Mouse (Mus musculus) cerebellum, postnatal 4 days (tissue): Measurements from ENCODE around the gene Otor.

Source experiments
- DNase-seq, 2 experiments: peaks; one replicate each; pipeline ENCODE4 v3.0.0; 2022; ENCODE audit warnings: low spot score in 2 of 2, mixed read lengths in 1 of 2

Otor gene

GRCm38 (mm10) chr2:143078198-143078851 lies at the start of gene Otor:
Gene Otor, plus strand, starts transcription at chr2:143078473.
- DNase-seq: no peak

DNA sequence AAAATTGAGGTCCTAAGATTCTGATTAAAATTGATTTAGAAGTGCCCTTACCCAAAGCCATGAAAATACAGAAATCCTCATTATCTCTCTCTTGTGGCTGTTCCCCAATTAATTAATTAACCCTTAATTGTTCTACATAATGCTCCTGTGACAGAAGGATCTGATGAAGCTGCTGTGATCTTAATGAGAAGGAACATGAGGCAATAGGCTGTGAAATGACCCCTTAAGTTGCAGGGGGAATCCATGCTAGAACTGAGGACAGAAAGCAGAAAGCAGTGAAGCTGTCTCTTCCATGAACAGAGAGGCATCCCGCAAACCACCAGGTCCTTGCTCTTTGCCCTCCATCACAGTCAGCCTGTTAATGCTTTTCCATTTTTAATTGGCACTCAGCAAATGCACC lies 47.0 kb upstream of the Otor start:
- no peak for DNase-seq

DNA sequence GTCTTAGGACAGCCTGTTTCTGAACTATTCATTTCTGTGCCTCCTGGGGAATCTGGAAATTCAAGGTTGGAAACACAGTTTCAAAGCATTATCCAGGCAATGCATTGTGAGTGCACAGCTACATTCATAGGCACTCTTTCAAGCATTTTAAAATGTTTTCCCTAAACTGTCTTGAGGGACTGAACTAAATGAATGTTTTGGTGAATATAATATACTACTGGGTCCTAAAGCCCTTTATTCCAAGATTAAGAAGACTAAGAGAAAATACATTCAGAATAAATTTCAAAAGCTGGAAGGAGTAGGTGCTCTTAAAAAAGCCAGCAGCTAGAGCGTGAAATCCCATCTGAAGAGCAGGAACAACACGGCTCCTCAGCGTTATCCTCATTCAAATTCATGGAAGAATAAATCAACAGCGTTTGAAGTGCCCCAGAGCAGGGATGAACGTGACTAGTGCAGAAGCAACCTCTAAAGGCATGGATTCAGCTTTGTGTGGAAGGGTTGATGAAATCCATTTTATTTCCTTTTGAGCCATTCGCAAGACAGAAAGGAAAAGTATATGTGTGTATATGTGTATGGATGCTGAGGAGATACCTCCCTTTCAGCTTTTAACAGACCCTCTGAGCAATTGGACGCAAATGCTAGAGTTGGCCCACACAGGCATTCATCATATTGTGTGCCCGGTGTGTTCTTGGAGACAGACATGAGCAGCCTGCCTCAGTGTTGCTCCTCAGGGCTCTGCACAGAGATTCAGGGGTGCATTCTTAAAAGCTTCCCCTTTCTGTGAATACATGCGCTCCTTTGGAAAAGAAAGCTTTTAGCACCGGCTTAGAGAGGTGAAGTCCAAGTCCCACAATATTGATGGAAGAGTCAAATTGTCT lies 45.7 kb upstream of the Otor start:
- DNase-seq: no peak

DNA sequence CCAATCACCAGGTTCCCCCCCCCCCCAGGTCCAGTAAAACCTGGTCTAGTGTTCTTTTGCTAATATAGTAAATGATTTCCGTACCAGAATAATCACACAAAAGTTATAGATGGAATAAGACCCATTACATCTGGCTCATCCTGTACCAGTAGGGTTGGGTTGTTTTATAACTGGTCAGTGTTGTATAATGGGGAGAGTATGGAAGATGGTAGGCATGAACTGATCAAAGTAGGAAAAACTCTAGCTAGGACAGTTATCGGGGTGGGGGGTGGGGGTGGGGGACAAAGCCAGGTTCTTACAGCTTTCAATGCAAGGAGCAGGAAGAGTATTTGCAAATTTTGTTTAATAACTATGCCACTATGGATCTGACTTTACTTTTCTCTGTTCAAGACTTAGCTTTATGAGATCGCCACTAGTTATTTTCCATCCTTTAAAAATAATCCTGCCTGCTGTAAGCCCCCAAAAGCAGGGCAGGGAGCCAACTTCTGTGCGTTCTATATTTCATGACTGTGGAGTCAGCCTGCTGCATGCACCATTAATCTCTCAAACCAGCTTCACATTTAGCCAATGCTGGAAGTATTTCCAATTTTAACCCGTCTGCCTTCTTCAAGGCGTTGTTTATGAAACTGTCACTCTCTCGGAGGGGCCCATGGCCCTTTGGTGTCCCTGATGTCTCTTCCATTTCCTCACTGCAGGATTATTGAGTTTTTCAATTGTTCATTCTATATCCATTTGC lies 43.8 kb upstream of the Otor start:
- DNase-seq: no peak

- no peak for DNase-seq
Observed at GRCm38 (mm10) chr2:143035086-143035593, 43.1 kb upstream of the Otor start.

- no peak for DNase-seq
Observed at GRCm38 (mm10) chr2:143041596-143041995, 36.7 kb upstream of the Otor start.

- DNase-seq: no peak
Observed at GRCm38 (mm10) chr2:143055251-143055650, 23.0 kb upstream of the Otor start.

DNA sequence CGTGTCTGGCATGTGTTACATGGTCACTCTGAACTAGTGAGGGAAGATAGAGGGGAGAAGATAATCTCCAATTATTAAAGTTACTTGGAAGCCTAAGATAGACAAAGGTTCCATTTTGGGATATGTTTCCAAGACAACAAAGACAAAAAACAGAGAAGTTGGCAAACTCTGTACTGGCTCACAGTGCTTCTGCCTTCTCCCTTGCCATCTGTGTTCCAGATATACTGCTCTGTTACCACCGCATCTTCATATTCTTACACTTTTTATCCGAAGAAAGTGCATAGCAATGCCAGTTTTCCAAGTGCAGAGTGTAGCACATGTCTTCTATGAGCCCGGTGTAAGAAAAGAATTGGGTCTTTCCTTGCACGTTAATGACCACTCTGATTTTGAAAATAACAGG lies 21.5 kb upstream of the Otor start:
- no peak for DNase-seq

GRCm38 (mm10) chr2:143062432-143062811 lies 15.9 kb upstream of the Otor start:
- no peak for DNase-seq

GRCm38 (mm10) chr2:143062812-143063792 lies 15.2 kb upstream of the Otor start, which contains the start of gene Snrpb2:
Gene Snrpb2, plus strand, starts transcription at chr2:143063039.
- DNase-seq: peak; percentile 67 to 83

- DNase-seq: no peak
Observed at GRCm38 (mm10) chr2:143065914-143066313, 12.4 kb upstream of the Otor start.

- no peak for DNase-seq
Observed at GRCm38 (mm10) chr2:143081693-143082092, 3.4 kb downstream of the Otor start.

GRCm38 (mm10) chr2:143084852-143085397 lies 6.7 kb downstream of the Otor start:
- no peak for DNase-seq

- DNase-seq: no peak
Observed at GRCm38 (mm10) chr2:143089866-143090265, 11.6 kb downstream of the Otor start.

GRCm38 (mm10) chr2:143093726-143094125 lies 15.5 kb downstream of the Otor start:
- DNase-seq: peak; percentile 49 to 64

DNA sequence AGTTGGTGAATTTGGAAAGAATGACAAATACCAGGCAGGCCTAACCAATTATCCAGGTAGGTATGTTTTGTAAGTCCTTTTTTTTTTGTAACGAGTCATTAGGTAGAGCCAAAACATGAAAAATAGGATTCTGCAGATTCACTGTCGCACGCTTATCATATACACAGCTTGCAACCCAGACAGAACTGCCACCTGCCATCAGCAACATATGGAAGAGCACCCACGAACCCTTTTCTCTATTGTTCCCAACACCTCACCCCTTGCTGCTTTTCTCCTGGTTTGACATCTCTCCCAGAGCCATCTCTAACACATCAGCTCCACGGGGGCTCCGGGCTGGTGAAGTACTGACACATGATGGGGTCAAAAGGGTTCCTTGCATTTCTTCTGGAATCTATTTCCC lies 16.5 kb downstream of the Otor start:
- DNase-seq: no peak

- DNase-seq: no peak
Observed at GRCm38 (mm10) chr2:143097170-143097569, 18.9 kb downstream of the Otor start.

GRCm38 (mm10) chr2:143113859-143114258 lies 35.6 kb downstream of the Otor start:
- no peak for DNase-seq

DNA sequence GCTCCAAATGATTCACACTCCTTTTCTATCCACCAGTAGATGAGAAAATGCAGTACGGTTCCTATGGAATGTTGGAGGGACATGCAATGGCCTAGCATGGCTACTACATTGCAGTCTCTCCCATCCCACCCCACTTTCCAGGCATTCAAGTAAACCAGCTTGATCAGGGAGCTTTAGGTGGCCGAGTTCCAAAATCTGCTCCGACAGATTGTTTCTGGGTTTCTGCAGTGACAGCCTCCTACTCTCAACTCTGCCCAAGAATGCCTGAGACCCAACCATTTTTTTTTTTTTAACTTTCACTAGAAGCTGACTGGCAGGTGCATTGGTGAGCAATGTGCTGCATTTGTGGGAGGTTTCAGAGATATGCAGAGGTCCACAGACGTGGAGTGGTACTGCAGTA lies 36.4 kb downstream of the Otor start:
- DNase-seq: no peak

DNA sequence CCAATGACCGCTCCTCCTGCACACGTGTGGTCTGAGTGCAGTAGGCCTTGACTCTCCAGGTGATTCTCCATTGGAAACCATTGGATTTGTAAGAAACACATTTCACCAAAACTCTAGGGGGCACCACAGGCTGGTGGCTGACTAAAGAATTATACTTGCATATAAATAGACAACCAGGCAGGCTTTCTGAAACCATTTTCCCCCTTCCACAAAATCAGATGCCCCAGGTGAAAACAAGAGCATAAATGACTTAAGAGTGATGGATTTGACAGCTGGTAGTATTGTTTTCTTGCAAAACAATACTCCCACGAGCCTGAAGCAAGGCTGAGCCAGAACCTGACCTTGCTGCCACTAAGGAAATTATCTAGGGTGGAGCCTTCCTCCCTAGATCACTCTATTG lies 39.2 kb downstream of the Otor start:
- DNase-seq: peak in 1 of 2 experiments; percentile 19

DNA sequence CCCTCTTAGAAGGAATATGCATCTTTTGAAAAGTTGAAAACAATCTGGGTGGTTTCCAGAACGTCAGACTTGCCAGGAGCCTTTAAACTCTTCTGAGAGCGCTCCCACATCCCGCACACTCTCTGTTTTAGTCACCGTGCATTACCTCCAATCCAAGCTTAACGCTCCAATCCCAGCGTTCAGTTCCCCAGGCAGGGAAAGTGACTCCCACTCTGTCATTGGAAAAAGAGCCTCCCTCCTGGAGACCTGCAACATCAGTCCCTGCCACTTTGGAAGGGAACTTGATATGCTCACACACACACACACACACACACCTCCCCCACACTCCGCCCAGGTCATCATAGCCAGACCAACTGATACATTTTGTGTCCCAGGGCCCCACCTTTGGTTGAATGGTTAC lies 39.9 kb downstream of the Otor start:
- DNase-seq: no peak
